Mouse (Mus musculus): Measurements from ENCODE around the gene Ifitm10.

The Ifitm10 gene

DNA sequence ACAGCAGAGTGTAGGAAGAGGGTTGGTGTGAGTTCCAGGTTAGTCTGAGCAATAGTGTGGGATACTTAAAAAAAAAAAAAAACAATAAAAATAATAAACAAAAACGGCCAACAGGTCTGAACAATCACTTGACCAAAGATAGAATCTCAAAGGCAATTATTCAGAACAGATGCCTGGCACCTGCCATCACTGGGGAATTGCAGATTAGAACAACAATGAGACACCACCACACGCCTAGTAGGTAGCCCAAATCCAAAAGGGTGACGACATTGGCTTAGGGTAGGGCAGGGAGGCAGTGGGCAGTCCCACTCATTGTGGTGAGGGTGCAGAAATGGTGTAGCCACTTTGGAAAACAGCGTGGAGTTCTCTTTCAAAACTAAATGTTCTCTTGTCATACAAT lies 18.1 kb upstream of the Ifitm10 start:
- in situ Hi-C loops (cut with MboI; ENCODE audit: unreplicated experiment in 2 of 2), result loop anchor here in 1 of 2 experiments (5.0 kb wide), 1 partner anchor 41 kb away; the partner anchor contains the start of gene Syt8

DNA sequence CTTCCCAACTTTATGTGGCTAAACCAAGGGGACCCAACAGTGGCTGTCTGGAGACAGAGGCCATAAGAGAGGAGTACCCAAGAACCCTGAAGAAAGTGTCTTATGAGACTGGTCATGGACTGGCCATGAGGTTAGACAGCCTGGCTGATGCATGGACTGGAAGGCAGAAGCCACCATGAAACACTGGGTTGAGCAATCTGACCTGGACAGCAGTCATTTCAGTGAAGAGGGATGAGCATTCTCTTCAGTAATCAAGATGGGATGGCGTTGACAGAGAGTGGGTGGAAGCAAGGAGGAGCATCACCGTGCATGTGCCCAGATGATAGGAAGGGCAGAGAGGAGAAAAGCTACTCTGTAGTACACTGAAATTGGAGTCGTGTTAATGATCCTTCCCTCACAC lies 17.6 kb upstream of the Ifitm10 start:
- in situ Hi-C loops (cut with MboI; ENCODE audit: unreplicated experiment in 2 of 2), result loop anchor here in 1 of 2 experiments (5.0 kb wide), 1 partner anchor 41 kb away; the partner anchor contains the start of gene Syt8

DNA sequence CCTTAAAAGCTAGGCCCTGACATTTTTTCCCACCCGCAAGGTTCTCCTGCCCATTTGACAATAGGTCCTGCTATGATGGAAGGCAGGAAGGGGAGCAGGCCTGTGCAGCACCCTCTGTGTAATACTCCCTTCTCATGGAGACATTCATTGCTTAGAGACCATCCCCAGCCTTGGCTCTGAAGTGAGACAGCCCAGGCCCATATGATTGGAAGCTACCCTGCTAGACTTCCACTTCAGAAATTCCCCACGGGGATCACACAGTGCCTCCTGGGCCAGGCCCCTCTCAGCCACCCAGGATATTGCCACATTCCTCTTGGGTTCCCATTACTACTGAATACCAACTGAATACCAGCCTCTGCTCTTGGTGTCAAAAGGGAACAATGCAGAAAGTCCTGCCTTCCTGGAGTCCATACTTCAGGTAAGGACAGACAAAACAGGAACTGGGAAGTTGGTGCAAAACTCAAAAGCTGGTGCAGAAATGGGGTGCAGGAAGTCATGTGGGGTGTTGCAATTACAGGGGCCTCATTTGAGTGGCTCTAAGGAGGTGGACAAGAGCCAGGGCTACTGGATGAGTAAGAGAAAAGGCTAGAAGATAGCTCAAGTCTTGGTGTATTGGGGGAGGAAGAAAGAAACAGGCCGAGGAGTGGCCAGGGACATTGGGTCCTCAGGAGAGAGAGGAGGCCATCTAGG lies 16.6 kb upstream of the Ifitm10 start:
- in situ Hi-C loops (cut with MboI; ENCODE audit: unreplicated experiment in 2 of 2), result loop anchor here in 1 of 2 experiments (5.0 kb wide), 1 partner anchor 42 kb away; the partner anchor contains the start of gene Syt8

DNA sequence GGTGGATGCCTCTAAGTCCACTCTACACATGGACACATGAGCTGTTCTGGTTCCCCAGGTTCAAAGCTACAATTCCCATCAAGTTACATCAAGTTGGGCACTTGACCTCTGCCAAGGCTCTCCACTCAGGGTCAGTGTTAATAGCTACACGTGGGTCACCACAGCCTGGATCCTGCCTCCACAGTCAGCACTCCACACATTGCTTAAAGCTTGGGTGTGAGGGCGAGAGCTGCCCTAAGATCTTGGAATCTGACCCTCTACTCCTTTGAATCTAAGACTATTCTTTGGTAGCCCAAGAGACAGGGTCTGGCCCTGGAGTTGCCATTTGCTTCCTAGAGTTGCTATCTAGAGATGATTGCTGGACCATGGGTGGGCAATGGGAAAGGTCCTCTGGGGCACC lies 15.2 kb upstream of the Ifitm10 start:
- in situ Hi-C loops (cut with MboI; ENCODE audit: unreplicated experiment in 2 of 2), result no loop called here

DNA sequence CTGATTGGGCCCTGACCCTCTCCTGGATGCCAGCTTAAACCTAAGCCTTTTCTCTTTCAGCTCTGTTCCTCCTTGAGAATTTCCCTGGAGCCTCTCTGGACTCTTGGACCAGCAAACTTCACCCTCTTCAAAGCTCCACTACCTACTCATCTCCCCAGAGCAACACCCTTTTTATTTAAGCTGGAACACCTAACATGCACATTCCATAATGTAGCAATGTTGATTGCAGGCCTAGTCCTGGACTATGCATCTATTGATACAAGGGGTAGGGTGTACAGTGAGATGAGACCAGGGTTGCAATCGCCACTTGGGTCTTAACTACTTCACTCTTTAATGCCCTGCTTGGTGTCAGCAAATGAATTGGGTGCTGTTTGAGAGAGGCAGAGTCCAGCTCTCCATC lies 14.6 kb upstream of the Ifitm10 start:
- in situ Hi-C loops (cut with MboI; ENCODE audit: unreplicated experiment in 2 of 2), result no loop called here

DNA sequence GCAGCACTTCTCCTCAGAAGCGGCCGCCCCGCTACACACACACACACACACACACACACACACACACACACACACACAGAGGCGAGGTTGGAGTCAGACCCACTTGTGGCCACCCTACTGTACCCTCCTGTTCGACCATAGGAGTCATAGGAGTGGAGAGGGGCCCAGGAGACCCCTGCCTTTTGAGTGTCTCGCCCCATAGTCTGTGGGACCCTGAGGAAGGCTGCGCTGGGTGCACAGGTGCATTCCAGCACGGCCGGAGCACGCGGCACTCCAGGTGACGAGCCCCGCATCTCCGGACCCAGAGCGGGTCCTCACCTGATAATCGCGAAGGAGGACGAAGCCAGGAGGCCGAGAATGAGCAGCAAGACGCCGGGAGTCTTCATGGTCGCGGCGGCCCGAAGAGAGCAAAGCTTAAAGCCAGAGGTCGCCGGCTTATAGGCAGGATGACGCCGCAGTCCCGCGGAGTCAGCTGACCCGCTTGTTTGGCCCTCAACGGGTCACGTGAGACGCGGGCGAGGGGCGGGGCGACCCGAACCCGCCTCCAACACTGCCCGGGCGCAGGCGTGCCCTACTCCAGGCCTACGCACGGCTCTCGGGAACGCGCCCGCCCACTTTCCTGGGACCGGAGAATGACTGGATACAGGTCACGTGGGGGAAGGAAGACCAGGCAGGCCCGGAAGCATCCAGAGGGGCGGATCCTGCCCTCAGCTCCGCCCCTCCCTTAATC lies 14.0 kb upstream of the Ifitm10 start, which contains the start of gene Ctsd:
Gene Ctsd, minus strand, starts transcription at position 620 of the 730 bp plus-strand sequence.
- in situ Hi-C loops (cut with MboI; ENCODE audit: unreplicated experiment in 2 of 2), result no loop called here

DNA sequence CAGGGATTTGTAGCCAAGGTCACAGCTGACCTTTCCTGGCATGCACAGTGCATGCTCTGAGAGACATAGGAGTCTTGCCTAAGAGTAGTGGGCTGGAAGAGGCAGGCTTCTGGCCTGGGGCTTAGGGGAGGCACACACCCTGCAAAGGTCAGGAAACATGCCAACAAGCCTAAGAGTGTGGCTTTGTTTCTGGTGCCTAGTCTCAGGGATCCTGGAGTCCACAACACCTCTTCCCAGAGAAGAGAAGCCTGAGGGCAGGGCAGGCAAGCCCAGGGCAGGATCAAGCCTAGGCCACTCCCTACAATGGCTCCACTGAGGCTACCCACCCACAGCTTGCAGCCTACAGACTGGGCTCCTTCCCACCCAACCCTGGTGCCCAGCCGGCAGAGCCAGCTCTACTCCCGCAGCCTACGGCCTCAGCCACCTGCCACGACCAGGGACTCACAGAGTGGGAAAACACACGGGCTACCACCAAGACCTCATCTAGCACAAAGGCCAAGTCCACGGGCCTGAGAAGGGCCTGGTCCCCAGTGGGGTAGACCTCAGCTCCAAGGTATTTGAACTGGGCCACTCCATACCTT lies 13.2 kb upstream of the Ifitm10 start:
- in situ Hi-C loops (cut with MboI; ENCODE audit: unreplicated experiment in 2 of 2), result no loop called here

DNA sequence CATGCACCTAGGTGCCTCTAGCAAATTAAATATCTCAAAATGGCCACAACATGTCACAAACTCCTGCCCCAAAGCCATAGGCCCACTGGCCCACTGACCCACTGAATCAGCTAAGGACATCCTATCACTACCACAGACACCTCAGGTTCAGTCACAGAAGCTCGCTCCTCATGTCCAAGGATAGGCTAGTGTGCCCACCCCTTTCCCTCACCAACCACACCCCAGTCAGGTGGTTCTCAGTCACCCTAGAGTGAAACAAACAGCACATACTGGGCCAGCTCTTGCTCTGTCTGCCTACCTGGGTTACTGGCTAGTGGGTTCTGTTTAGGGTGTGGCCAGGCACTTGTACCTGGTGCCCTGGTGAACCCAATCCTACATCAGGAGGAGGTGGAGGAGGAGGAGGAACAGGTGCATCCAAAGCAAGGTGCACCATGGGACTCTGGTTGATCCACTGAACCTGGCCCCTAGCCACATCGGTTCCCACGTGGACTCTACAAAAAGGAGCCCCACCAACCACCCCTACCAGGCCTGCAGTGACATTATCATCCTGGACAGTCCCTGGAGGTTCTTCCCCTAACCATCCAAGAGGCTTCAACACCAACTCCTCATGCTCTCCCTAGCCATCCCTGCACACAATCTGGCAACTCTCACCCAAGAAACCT lies 12.3 kb upstream of the Ifitm10 start:
- in situ Hi-C loops (cut with MboI; ENCODE audit: unreplicated experiment in 2 of 2), result no loop called here

DNA sequence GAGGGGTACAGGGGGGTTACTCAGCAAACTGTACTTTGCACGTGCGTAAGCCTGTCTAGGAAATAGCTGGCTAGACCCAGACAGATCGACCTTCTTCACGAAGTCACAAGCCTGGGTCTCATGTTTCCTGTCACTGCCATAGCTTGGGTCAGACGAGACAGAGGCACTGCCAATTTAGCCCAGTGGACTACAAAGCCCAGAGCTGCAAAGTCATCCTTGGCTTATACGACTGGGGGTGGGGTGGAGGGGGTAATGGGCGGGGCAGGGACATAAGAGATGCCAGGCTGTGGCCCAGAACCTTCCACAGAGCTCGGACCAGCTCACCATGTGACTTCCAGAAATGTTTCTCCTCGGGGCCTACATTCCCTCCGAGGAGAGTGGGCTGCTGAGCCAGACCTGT lies 10.8 kb upstream of the Ifitm10 start:
- in situ Hi-C loops (cut with MboI; ENCODE audit: unreplicated experiment in 2 of 2), result no loop called here

DNA sequence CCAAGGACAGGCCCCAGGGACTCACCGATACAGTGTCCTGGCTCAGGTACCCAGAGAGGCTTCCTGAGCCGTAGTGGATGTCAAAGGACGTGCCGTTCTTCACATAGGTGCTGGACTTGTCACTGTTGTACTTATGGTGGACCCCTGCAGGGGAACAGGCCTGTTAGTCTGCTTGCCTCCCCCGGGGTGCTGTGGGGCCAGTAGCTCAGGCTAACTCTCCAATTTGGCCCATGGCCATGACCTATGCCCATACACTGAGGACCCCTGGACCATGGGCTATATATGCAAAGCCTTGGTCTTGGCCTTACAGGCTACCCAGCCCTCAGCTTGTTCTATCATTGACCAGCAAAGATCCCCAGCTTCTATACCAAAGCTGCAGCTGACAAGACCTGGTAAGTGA lies 9.0 kb upstream of the Ifitm10 start, which contains the start of gene Gm49369:
Gene Gm49369, minus strand, starts transcription at position 101 of the 400 bp plus-strand sequence.
- in situ Hi-C loops (cut with MboI; ENCODE audit: unreplicated experiment in 2 of 2), result no loop called here

DNA sequence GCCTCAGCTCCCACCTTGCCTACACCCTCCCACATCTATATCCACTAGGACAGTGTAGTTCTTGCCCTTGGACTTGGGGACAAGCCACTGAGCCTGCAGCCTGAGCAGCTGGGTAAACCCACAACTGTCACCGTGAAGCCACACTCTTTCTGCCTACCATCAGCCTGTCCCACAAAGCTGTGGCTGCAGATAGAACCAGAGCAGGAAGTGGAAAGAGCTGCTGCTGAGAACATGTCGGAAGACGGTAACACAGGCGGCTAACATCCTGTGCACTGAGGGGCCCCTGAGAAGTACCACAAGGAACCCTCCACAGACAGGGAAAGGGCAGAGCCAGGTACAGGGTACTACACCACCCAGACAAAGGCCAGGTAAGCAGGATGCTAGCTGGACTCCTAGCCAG lies 7.6 kb upstream of the Ifitm10 start:
- in situ Hi-C loops (cut with MboI; ENCODE audit: unreplicated experiment in 2 of 2), result no loop called here

DNA sequence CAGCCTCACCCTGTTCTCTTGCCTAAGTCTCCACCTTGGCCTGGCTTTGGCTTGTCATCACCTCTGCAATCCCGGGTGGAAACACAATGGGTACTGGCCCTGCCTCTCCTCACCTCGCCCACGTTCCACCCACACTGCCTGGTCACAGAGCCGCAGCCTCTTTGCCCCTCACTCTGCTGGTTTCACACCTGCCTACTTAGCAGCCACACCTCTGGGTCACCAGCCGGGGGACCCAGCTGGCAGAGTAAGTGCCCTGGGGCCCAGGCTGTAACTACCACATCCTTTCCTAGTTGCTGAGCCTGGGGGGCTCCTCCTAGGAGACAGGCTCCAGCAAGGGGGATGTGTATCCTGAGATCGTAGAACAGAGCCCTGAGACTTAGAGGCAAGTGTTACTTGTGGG lies 5.6 kb upstream of the Ifitm10 start:
- in situ Hi-C loops (cut with MboI; ENCODE audit: unreplicated experiment in 2 of 2), result no loop called here

DNA sequence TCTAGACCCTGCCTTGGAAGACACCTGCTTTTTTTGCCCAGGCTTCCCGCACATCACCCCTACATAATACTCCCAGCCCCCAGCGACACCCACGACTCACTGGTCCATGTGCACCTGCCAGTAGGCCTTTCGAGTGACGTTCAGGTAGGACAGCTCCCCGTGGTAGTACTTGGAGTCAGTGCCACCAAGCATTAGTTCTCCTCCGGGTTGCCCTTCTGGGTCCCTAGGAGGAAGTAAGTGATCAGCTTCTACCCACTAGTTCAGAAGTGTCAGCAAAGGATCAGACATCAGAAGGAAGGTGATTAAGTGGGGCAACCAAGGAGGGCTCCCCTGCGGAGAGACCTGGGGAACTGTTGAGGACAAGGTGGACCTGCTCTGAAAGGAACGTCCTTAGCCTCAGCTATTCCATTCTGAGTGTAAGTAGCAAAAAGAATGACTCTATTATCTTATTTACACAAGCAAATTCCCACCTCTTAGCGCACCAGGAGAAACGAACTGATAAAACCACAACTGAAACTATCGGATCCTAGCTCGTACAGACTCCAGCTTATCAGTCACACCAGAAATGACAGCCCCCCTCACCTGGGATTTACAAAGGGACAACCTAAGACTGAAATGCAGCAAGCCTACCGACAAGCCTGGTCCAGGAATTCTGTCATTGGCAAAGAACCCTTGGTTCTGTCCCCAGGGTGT lies 3.8 kb upstream of the Ifitm10 start:
- in situ Hi-C loops (cut with MboI; ENCODE audit: unreplicated experiment in 2 of 2), result no loop called here

DNA sequence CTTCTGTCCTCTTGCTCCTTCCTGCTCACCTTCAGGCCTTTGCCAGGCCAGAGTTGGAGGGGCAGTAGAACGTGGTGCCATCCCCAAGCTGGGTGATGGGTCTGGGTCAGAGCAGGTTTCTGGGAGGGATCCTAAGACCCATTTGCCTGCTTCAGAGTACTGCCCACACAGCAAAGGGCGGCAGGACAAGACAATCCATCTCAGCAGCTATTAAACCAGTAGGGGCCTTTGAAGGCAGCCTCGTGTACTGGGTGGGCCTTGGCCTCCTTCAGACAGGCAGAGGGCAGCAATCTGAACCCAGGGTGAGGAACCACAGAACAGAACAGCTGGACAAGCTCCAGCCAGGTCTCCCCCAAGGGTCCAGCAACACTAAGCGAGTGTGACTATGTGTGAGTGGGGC lies 2.5 kb upstream of the Ifitm10 start:
- in situ Hi-C loops (cut with MboI; ENCODE audit: unreplicated experiment in 2 of 2), result no loop called here

DNA sequence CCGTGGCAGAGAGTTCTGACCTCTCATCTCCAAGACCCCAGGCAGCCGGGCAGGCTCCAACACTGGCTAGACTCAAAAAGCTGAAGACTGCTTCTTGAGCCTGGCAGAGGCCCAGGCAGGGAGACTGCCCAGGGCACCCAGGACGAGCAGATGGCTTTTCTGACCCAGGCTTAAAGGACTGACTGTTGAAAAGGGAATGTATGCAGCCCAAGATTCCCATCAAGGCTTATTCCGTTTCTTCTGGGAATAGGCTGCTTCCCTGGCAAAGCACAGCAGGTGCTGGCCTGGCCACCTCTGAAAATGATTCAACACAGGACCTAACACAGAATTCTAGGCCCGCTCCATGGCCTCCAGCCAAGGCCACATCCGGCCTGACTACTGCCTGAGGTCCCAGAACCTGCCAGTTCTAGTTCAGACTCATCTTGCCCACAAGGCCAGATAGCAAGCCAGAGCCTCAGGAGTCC lies 1.7 kb upstream of the Ifitm10 start:
- in situ Hi-C loops (cut with MboI; ENCODE audit: unreplicated experiment in 2 of 2), result no loop called here

DNA sequence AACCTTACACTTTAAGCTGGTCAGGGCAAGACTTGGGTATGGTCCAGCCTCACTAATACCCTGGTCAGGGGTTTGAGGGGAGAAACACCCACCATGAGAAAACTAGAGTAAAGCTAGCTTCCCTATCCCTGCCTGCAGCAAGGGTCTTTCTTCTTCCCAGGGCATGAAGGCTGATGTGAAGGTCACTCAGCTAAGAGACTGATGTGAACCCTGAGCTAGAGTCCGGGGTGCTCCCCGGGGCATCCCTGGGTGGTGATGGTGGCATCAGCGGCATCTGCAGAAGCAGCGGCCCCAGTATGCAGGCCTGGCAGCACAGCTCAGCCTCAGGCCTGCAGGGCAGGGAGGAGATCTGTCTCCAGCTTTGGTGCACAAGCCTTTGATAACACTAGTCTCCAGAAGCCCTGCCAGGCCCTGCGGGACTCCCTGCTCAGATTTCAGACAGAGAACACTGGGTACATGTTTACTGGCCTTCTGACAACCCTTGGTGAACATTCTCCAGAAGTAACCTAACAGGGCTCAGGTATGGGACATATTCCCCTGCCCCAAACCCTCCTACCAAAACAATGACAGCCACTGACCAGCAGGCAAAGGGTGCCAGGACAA lies 961 bp upstream of the Ifitm10 start:
- in situ Hi-C loops (cut with MboI; ENCODE audit: unreplicated experiment in 2 of 2), result no loop called here

DNA sequence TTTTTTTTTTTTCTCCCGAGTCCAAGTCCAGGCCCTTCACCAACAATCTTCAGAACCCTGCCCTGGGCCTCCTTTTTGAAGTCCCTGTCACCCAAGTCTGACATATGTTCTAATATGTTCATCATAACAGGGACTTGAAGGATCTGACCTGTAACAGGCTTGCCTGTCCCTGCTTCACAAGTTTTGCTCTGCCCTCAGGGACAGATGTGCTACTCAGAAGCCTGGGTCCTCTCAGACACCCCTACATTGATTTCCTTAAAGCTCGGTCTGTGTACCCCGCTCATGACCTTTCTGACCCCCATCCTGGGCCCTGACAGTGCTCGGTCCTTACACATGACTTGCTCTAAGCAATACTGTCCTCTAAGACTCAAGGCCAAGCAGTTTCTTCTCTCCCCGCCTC lies 514 bp downstream of the Ifitm10 start:
- in situ Hi-C loops (cut with MboI; ENCODE audit: unreplicated experiment in 2 of 2), result no loop called here

DNA sequence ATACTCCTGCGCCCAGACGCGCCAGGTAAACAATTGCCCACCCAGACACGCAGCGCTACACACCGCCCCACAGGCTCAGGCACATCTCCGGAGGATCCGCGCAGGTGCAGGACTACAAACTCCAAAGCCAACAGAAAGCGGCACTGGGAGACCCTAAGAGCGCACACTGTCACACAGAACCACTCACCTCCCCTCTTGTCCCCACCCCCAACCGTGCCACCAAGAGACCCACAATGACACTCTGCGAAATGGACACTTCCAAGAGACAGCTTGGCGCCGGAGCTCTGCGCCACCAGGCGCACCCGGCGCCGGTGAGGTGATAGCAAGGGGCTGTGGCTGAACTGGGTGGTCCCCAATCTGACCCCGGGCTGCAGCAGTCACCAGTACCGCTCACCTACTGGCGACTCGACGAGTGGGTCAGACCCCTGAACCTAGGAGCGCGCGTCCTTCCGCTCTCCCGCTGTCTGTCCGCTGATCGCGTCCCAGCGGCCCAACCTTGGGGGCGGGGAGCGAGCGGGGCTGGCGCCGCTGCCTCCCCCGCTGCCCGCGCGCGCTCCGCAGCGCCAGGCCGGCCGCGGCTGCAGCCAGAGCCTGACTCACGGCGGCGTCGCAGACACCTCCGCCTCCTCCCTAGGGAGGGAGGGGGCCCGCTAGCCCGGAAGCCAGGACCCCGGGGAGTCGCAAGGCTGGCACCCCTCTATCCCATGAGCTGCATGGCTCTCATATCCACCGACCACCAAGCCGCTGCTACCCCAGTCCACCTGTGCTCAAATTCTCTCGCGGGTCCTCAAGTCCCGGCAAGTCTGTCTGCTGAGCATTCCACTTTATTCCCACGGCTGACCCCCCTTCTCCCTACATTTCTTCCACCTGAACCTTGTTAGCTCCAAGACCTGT lies 1.5 kb downstream of the Ifitm10 start:
- in situ Hi-C loops (cut with MboI; ENCODE audit: unreplicated experiment in 2 of 2), result no loop called here

DNA sequence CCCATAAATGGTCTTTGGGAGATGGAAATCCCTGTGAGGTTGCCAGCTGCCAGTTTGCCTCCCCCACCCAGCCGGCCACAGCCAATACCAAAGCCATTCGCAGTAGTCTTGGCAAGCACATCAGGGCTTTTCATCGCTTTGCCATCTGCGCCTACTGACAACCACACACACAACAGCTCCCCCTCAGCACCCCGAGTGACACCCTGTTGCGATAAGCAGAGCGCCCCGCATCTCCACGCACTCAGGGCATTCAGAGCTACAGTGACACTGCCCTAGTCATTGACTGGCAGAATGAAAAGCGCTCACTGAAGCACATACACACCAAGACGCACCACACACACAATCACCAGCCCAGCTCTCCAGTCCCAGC lies 2.2 kb downstream of the Ifitm10 start:
- in situ Hi-C loops (cut with MboI; ENCODE audit: unreplicated experiment in 2 of 2), result no loop called here

Measured in v-Abl transformed pro-B cells (cell line).